Mouse (Mus musculus): ENCODE measurements at regions not wholly inside any gene's neighbourhood (a gene's known extent, or its start where the extent isn't known, plus 50 kb on each side); places are given as distances from the start of the nearest gene placed in this dataset.

GRCm38 (mm10) chr1:35850191-35850545, 218.0 kb upstream of the Hs6st1 start:
- WGBS: 70% methylated on average over 8 of the region's 8 CpGs
- TF ChIP-seq CTCF (IDR thresholded peaks at IDR 0.05; ENCODE audit: extremely low read depth, insufficient read depth, insufficient read length, insufficient replicate concordance) (no peak), POLR2A (IDR thresholded peaks at IDR 0.05; ENCODE audit: low read depth, low read length) (no peak)
- DNase-seq (ENCODE audit: low read depth in 1 of 2, low spot score in 2 of 2): no peak
- no peak overlapping the region for H3K27ac ChIP-seq (ENCODE audit: insufficient read depth, low read length)
- H3K36me3 ChIP-seq (ENCODE audit: control insufficient read depth, insufficient read depth, low read length): no peaks in the 10 kb centered on the region
- H3K4me3 ChIP-seq (ENCODE audit: extremely low read depth, insufficient read depth, insufficient read length): no peak overlapping the region
- H3K27me3 ChIP-seq (ENCODE audit: control insufficient read depth, insufficient read depth, low read length): no peaks in the 10 kb centered on the region
- no peaks in the 10 kb centered on the region; the same call in 1 of the 2 replicates for H3K4me1 ChIP-seq (ENCODE audit: control insufficient read depth, insufficient read depth, insufficient read length)

- no peaks in the 10 kb centered on the region; the same call in 1 of the 2 replicates for H3K4me1 ChIP-seq (ENCODE audit: control insufficient read depth, insufficient read depth, insufficient read length)
- no peak for DNase-seq (ENCODE audit: low read depth in 1 of 2, low spot score in 2 of 2)
- TF ChIP-seq POLR2A (IDR thresholded peaks at IDR 0.05; ENCODE audit: low read depth, low read length) (no peak), CTCF (IDR thresholded peaks at IDR 0.05; ENCODE audit: extremely low read depth, insufficient read depth, insufficient read length, insufficient replicate concordance) (no peak)
- no peak overlapping the region for H3K4me3 ChIP-seq (ENCODE audit: extremely low read depth, insufficient read depth, insufficient read length)
- no peak overlapping the region for H3K27ac ChIP-seq (ENCODE audit: insufficient read depth, low read length)
- 90% methylated on average over 9 of the region's 9 CpGs for whole genome bisulfite sequencing
- no peaks in the 10 kb centered on the region for H3K27me3 ChIP-seq (ENCODE audit: control insufficient read depth, insufficient read depth, low read length)
- H3K36me3 ChIP-seq (ENCODE audit: control insufficient read depth, insufficient read depth, low read length): no peaks in the 10 kb centered on the region
Measured at GRCm38 (mm10) chr1:35850566-35851085, 217.6 kb upstream of the Hs6st1 start.

- TF ChIP-seq CTCF (IDR thresholded peaks at IDR 0.05; ENCODE audit: extremely low read depth, insufficient read depth, insufficient read length, insufficient replicate concordance) (no peak), POLR2A (IDR thresholded peaks at IDR 0.05; ENCODE audit: low read depth, low read length) (no peak)
- 91% methylated on average over 4 of the region's 4 CpGs for WGBS
- no peak for DNase-seq (ENCODE audit: low read depth in 1 of 2, low spot score in 2 of 2)
- Histone ChIP-seq H3K27ac (ENCODE audit: insufficient read depth, low read length) (no peak overlapping the region), H3K36me3 (ENCODE audit: control insufficient read depth, insufficient read depth, low read length) (no peaks in the 10 kb centered on the region), H3K27me3 (ENCODE audit: control insufficient read depth, insufficient read depth, low read length) (no peaks in the 10 kb centered on the region), H3K4me1 (ENCODE audit: control insufficient read depth, insufficient read depth, insufficient read length) (no peaks in the 10 kb centered on the region; the same call in 1 of the 2 replicates), H3K4me3 (ENCODE audit: extremely low read depth, insufficient read depth, insufficient read length) (no peak overlapping the region)
Measured at GRCm38 (mm10) chr1:35851681-35852409, 216.4 kb upstream of the Hs6st1 start.

- Histone ChIP-seq H3K36me3 (ENCODE audit: control insufficient read depth, insufficient read depth, low read length) (no peaks in the 10 kb centered on the region), H3K27ac (ENCODE audit: insufficient read depth, low read length) (no peak overlapping the region), H3K27me3 (ENCODE audit: control insufficient read depth, insufficient read depth, low read length) (no peaks in the 10 kb centered on the region), H3K4me3 (ENCODE audit: extremely low read depth, insufficient read depth, insufficient read length) (no peak overlapping the region), H3K4me1 (ENCODE audit: control insufficient read depth, insufficient read depth, insufficient read length) (no peaks in the 10 kb centered on the region; the same call in 1 of the 2 replicates)
- DNase-seq (ENCODE audit: low read depth in 1 of 2, low spot score in 2 of 2): no peak
- 87% methylated on average over 1 of the region's 1 CpGs for WGBS
- no peak for TF ChIP-seq POLR2A (IDR thresholded peaks at IDR 0.05; ENCODE audit: low read depth, low read length)
Measured at GRCm38 (mm10) chr1:35853018-35853417, 215.2 kb upstream of the Hs6st1 start.

- WGBS: 88% methylated on average over 4 of the region's 4 CpGs
- Histone ChIP-seq H3K27me3 (ENCODE audit: control insufficient read depth, insufficient read depth, low read length) (no peaks in the 10 kb centered on the region), H3K36me3 (ENCODE audit: control insufficient read depth, insufficient read depth, low read length) (no peaks in the 10 kb centered on the region), H3K27ac (ENCODE audit: insufficient read depth, low read length) (no peak overlapping the region), H3K4me1 (ENCODE audit: control insufficient read depth, insufficient read depth, insufficient read length) (no peaks in the 10 kb centered on the region), H3K4me3 (ENCODE audit: extremely low read depth, insufficient read depth, insufficient read length) (no peak overlapping the region)
- DNase-seq (ENCODE audit: low read depth in 1 of 2, low spot score in 2 of 2): no peak
- no peak for TF ChIP-seq POLR2A (IDR thresholded peaks at IDR 0.05; ENCODE audit: low read depth, low read length)
- no peak for TF ChIP-seq CTCF (IDR thresholded peaks at IDR 0.05; ENCODE audit: extremely low read depth, insufficient read depth, insufficient read length, insufficient replicate concordance)
Measured at GRCm38 (mm10) chr1:35855650-35856049, 212.6 kb upstream of the Hs6st1 start.

GRCm38 (mm10) chr1:35858342-35858741, 209.9 kb upstream of the Hs6st1 start:
- Histone ChIP-seq H3K4me3 (ENCODE audit: extremely low read depth, insufficient read depth, insufficient read length) (no peak overlapping the region), H3K36me3 (ENCODE audit: control insufficient read depth, insufficient read depth, low read length) (no peaks in the 10 kb centered on the region), H3K4me1 (ENCODE audit: control insufficient read depth, insufficient read depth, insufficient read length) (peaks cover 4% of the 10 kb centered on the region; the same call in 1 of the 2 replicates), H3K27ac (ENCODE audit: insufficient read depth, low read length) (no peak overlapping the region), H3K27me3 (ENCODE audit: control insufficient read depth, insufficient read depth, low read length) (no peaks in the 10 kb centered on the region)
- 47% methylated on average over 3 of the region's 3 CpGs for WGBS
- TF ChIP-seq POLR2A (IDR thresholded peaks at IDR 0.05; ENCODE audit: low read depth, low read length) (no peak), CTCF (IDR thresholded peaks at IDR 0.05; ENCODE audit: extremely low read depth, insufficient read depth, insufficient read length, insufficient replicate concordance) (no peak)
- no peak for DNase-seq (ENCODE audit: low read depth in 1 of 2, low spot score in 2 of 2)

- WGBS: 12% methylated on average over 5 of the region's 5 CpGs
Measured at GRCm38 (mm10) chr1:35860779-35861178, 207.4 kb upstream of the Hs6st1 start.

More at GRCm38 (mm10) chr1:35860779-35861178, 207.4 kb upstream of the Hs6st1 start:
- Histone ChIP-seq H3K27ac (ENCODE audit: insufficient read depth, low read length) (no peak overlapping the region), H3K36me3 (ENCODE audit: control insufficient read depth, insufficient read depth, low read length) (no peaks in the 10 kb centered on the region), H3K4me3 (ENCODE audit: extremely low read depth, insufficient read depth, insufficient read length) (no peak overlapping the region), H3K27me3 (ENCODE audit: control insufficient read depth, insufficient read depth, low read length) (no peaks in the 10 kb centered on the region), H3K4me1 (ENCODE audit: control insufficient read depth, insufficient read depth, insufficient read length) (peaks cover 4% of the 10 kb centered on the region; the same call in 1 of the 2 replicates)
- TF ChIP-seq CTCF (IDR thresholded peaks at IDR 0.05; ENCODE audit: extremely low read depth, insufficient read depth, insufficient read length, insufficient replicate concordance): no peak
- TF ChIP-seq POLR2A (IDR thresholded peaks at IDR 0.05; ENCODE audit: low read depth, low read length): no peak
- peak in 1 of 2 experiments; percentile 66 for DNase-seq (ENCODE audit: low read depth in 1 of 2, low spot score in 2 of 2)
